Mouse (Mus musculus) liver, adult 2 months (tissue): ENCODE results near the gene Dph3. TPM values are rescaled to one million over a fixed set of nuclear protein-coding genes. Genes with fewer than 3 reads are reported as not detected.
"Not testable (repeated sequence)": the region's sequence is repeated elsewhere in the genome, so short reads cannot be mapped to it uniquely, and the experiment has no call there.

ENCODE experiments used
- DNase-seq: peaks from one replicate; pipeline ENCODE4 v3.0.0-alpha.2; 2011; ENCODE audit warnings: low read depth, low spot score; ENCODE audit errors: extremely low read depth
- H3K27ac ChIP-seq: fragments of 200-500 bp; replicated peaks from 2 replicates; pipeline ENCODE4 v1.5.1; 2012; ENCODE audit warnings: low read depth, mild to moderate bottlenecking, control low read depth, inconsistent platforms, low read length; ENCODE audit not compliant: insufficient read depth
- H3K27me3 ChIP-seq: fragments of 200-500 bp; 2 replicates; pipeline ENCODE4 v1.6.1; 2012; ENCODE audit warnings: mild to moderate bottlenecking, moderate library complexity, low read length, inconsistent platforms; ENCODE audit not compliant: control insufficient read depth, insufficient read depth
- H3K36me3 ChIP-seq: fragments of 200-500 bp; 2 replicates; pipeline ENCODE4 v1.6.1; 2012; ENCODE audit warnings: low read length, inconsistent platforms; ENCODE audit not compliant: control insufficient read depth, insufficient read depth
- H3K4me1 ChIP-seq: fragments of 200-500 bp; 2 replicates; pipeline ENCODE4 v1.6.1; 2011; ENCODE audit warnings: low read length; ENCODE audit not compliant: control insufficient read depth, insufficient read depth
- H3K4me3 ChIP-seq: fragments of 200-500 bp; 2 replicates; pipeline ENCODE4 v1.5.1; 2011; ENCODE audit warnings: low read depth, mild to moderate bottlenecking, control low read depth, low read length, moderate library complexity; ENCODE audit not compliant: insufficient read depth
- H3K79me2 ChIP-seq: fragments of 200-500 bp; 2 replicates; pipeline ENCODE4 v1.6.1; 2012; ENCODE audit warnings: inconsistent platforms, mild to moderate bottlenecking, low read length, moderate library complexity; ENCODE audit not compliant: control insufficient read depth, insufficient read depth
- H3K9ac ChIP-seq: fragments of 200-500 bp; 2 replicates; pipeline ENCODE4 v1.6.1; 2012; ENCODE audit warnings: low read depth, mild to moderate bottlenecking, control low read depth, inconsistent platforms, low read length
- CTCF ChIP-seq: fragments of 200-500 bp; IDR thresholded peaks from 2 replicates; pipeline ENCODE4 v1.5.1; 2011; ENCODE audit warnings: low read depth, low read length, control low read depth
- POLR2A ChIP-seq: fragments of 200-500 bp; IDR thresholded peaks from 2 replicates; pipeline ENCODE4 v1.6.1; 2011; ENCODE audit warnings: low read length, control low read depth; ENCODE audit not compliant: insufficient read depth; ENCODE audit errors: extremely low read depth
- WGBS: fragments of 180-500 bp; shearing (Covaris S2); methylation state at CpG from one replicate; pipeline ENCODE4 v1.1.7; 2018; 5-methylcytosine and 5-hydroxymethylcytosine counted together
- polyA plus RNA-seq: library from polyadenylated mRNA; depleted of rRNA; stranded (reverse); fragments of >200 nt; gene quantifications from 2 replicates; pipeline ENCODE4 v1.2.3, GENCODE M21; 2012
- total RNA-seq: library from RNA; depleted of rRNA; stranded (reverse); fragments of >200 nt; gene quantifications from 2 replicates; pipeline ENCODE4 v1.2.3, GENCODE M21; 2014

Gene Dph3
- total and polyA plus RNA-seq, 2 experiments = 15.1 to 16.2 TPM

DNA sequence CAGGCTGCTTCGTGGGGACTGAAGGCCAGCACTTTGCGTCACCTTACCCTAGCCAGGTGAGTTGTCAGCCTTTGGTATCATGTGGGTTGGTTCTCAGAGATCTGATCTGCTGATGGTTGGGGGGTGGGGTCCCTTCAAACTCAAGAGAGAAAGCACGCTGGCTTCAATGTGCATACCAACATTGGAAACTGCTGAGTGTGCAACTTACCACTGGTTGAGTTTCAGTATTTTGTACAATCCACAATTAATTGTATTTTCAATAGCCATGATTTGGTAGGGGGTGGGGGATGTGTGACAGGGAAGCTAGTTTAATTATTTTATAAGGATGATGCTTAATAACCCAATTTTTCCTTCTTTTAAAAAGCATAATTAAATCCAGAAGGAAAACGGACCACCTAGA, 6.2 kb upstream of the Dph3 start:
- 96% methylated on average over 4 of the region's 4 CpGs for WGBS
- Histone ChIP-seq H3K27ac (no peak overlapping the region), H3K9ac (no peak overlapping the region), H3K27me3 (no peaks in the 10 kb centered on the region), H3K4me3 (no peak overlapping the region), H3K79me2 (peaks cover 4% of the 10 kb centered on the region; the same call in 1 of the 2 replicates), H3K36me3 (peaks cover 21% of the 10 kb centered on the region), H3K4me1 (peaks cover 17% of the 10 kb centered on the region)
- DNase-seq = no peak
- no peak for TF ChIP-seq POLR2A
- TF ChIP-seq CTCF = no peak

DNA sequence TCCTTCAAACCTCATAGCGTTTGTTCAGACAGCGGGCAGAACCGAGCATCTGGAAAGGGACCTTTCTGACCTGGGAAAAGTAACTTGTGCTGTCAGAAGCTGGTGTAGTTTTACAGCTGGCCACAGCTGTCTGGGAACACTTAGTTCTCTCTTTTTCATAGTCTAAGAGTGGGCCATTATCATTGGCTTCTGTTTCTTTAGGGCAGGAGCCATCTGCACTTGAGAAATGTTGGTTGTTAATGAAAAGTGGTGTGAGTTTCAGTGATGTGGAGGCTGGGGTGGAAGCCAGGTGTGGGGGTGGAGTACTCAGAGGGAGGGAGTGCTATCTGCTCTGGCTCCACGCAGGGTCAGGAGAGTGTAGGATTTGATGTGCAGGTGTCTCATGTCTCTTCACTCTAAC, 5.6 kb upstream of the Dph3 start:
- Histone ChIP-seq H3K27ac (no peak overlapping the region), H3K36me3 (peaks cover 17% of the 10 kb centered on the region), H3K9ac (no peak overlapping the region), H3K27me3 (no peaks in the 10 kb centered on the region), H3K79me2 (peaks cover 4% of the 10 kb centered on the region; the same call in 1 of the 2 replicates), H3K4me3 (no peak overlapping the region), H3K4me1 (peaks cover 17% of the 10 kb centered on the region)
- no peak for DNase-seq
- 66% methylated on average over 4 of the region's 4 CpGs for WGBS
- TF ChIP-seq CTCF = no peak
- no peak for TF ChIP-seq POLR2A

DNA sequence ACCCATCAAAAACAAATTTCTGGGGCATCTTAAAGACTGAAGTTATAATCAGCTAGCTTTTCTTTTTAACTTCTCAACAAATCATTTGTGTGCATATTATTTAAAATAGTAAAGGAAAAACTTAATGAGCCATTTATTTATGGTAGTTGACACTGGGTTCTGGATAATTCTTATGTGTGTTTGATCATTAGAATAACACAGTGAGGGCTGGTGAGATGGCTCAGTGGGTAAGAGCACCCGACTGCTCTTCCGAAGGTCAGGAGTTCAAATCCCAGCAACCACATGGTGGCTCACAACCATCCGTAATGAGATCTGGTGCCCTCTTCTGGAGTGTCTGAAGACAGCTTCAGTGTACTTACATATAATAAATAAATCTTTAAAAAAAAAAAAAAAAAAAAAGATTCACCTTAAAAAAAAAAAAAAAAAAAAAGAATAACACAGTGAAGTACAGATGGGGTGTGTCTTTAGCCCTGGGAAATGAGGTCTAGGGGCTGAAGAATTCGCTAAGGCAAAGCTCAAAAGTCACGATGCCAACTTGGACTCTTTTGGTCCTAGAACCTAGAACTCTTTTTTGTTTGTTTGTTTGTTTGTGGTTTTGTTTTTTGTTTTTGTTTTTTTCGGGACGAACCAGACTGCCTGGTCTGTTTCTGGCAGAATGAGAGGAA, 2.2 kb upstream of the Dph3 start:
- not testable (repeated sequence) for H3K36me3 ChIP-seq, H3K27me3 ChIP-seq, H3K27ac ChIP-seq, H3K79me2 ChIP-seq, H3K9ac ChIP-seq, DNase-seq, H3K4me3 ChIP-seq
- peaks cover 11% of the 10 kb centered on the region; the same call in 1 of the 2 replicates for H3K4me1 ChIP-seq
- 92% methylated on average over 7 of the region's 7 CpGs for WGBS

DNA sequence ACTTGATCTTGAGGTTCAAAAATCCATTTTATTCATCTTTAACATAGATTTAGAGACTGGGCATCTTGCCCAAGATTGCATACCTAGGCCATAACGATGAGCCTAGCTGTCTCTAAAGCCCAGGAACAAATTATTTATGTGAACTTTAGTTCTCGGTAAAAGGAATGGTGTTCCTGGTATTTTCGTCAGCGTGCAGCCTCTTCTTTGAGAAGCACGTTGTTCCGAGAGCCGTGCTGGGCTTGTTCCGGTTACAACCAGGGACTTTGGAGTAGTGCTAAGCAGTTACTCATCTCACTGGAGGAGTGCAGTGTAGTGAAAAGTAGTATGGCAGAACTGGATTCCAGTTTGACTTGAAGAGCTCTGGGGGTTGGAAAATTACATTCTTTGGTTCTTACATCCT, 697 bp upstream of the Dph3 start:
- Histone ChIP-seq H3K27ac (peak overlapping the region; percentile 83), H3K4me1 (peaks cover 8% of the 10 kb centered on the region; the same call in 1 of the 2 replicates), H3K27me3 (no peaks in the 10 kb centered on the region), H3K9ac (peak overlapping the region; percentile 44; the same call in 1 of the 2 replicates), H3K79me2 (peaks cover 4% of the 10 kb centered on the region; the same call in 1 of the 2 replicates), H3K4me3 (peak overlapping the region; percentile 67), H3K36me3 (peaks cover 8% of the 10 kb centered on the region)
- TF ChIP-seq CTCF = no peak
- no peak for TF ChIP-seq POLR2A
- WGBS = 2% methylated on average over 8 of the region's 8 CpGs
- peak; percentile 60 for DNase-seq

DNA sequence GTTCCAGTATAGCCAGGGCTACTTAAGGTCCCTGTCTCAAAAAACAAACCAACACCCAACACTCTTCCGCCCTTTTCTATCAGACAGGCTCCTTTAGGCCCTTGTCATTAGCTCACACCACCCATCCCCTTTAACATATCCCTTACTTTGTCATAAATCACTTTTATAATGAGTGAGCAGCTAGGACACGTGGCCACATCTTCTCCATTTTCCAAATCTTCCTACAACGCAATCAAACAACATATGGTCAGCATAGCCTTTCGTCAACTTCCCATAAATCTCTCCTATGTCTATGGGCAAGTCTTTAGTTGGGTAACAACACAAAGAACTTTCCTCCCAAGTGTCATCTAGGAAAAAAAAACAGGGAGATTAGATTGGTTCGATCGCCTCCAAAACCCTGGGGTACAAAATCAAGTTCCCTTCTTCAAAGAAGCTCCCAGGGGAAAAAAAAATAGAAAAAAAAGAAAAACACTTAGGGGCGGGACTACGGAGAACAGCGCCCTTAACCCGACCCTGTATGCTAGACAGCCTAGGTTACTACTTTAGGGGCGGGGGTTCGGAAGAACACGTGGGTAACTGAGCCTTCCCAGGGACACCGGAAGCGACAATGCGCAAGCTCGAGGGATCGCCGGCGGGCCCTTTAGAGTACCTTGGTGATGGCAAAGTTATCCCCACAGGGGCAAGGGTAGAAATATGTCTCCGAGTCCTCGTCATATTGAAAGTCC, 606 bp downstream of the Dph3 start, which contains the start of gene Oxnad1:
Gene Oxnad1, plus strand, starts transcription at position 614 of the 725 bp plus-strand sequence.
- Histone ChIP-seq H3K9ac (peak within 1 kb of the TSS; percentile 77), H3K79me2 (peaks cover 4% of the 10 kb centered on the region; the same call in 1 of the 2 replicates), H3K27ac (peak within 1 kb of the TSS; percentile 86), H3K4me3 (peak within 1 kb of the TSS; percentile 67), H3K4me1 (peaks cover 8% of the 10 kb centered on the region; the same call in 1 of the 2 replicates), H3K36me3 (peaks cover 10% of the 10 kb centered on the region), H3K27me3 (no peaks in the 10 kb centered on the region)
- TF ChIP-seq CTCF = no peak
- no peak for TF ChIP-seq POLR2A
- DNase-seq = peak; percentile 88
- 3% methylated on average over 22 of the region's 22 CpGs for WGBS

DNA sequence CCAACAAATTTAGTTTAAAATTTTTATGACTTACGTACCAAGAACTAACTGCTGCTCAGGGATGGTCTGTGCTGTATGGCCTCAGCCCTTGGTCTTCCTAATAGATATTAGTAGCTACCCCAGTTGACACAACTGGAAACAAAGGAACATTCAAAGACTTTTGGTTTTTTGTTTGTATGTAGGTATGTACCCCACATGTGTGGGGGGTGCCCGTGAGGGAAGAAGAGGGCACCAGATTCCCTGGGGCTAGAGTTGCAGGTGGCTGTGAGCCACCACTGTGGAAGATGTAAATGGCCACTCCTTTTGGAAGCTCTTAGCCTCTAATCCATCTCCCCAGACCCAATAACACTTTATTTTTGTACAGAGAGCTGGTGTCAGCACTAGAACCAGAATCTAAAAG, 2.1 kb downstream of the Dph3 start:
- H3K9ac ChIP-seq = no peak overlapping the region
- H3K79me2 ChIP-seq = peaks cover under 1% of the 10 kb centered on the region; the same call in 1 of the 2 replicates
- no peak overlapping the region for H3K4me3 ChIP-seq
- no peak overlapping the region for H3K27ac ChIP-seq
- TF ChIP-seq CTCF (no peak), POLR2A (no peak)
- H3K36me3 ChIP-seq = peaks cover 10% of the 10 kb centered on the region
- H3K27me3 ChIP-seq = no peaks in the 10 kb centered on the region
- 97% methylated on average over 2 of the region's 2 CpGs for WGBS
- peaks cover 5% of the 10 kb centered on the region; the same call in 1 of the 2 replicates for H3K4me1 ChIP-seq
- no peak for DNase-seq
